Mouse (Mus musculus) midbrain, embryonic 14.5 days (tissue): ENCODE data around the gene Il34. TPM values are rescaled to one million over a fixed set of nuclear protein-coding genes. Genes with fewer than 3 reads are reported as not detected.

Source experiments
- ATAC-seq: fragments of 200-750 bp; cut with Nextera tagmentation; 2 replicates; pipeline ENCODE4 v1.8.0; 2017; ENCODE audit warnings: moderate number of reproducible peaks, moderate library complexity; ENCODE audit not compliant: low FRiP score, low TSS enrichment
- DNase-seq: peaks from one replicate; pipeline ENCODE4 v3.0.0-alpha.2; 2015
- H3K27ac ChIP-seq: fragments of 300-500 bp; sonication (generic); replicated peaks from 2 replicates; pipeline ENCODE4 v1.5.1; 2014; ENCODE audit warnings: mild to moderate bottlenecking, low read depth, low read length, moderate library complexity
- H3K27me3 ChIP-seq: fragments of 300-500 bp; sonication (generic); 2 replicates; pipeline ENCODE4 v1.6.1; 2014; ENCODE audit warnings: low read length, control low read depth, mixed read lengths; ENCODE audit not compliant: control insufficient read depth, insufficient read depth
- H3K36me3 ChIP-seq: fragments of 300-500 bp; sonication (generic); 2 replicates; pipeline ENCODE4 v1.6.1; 2014; ENCODE audit warnings: low read length, control low read depth; ENCODE audit not compliant: control insufficient read depth, insufficient read depth
- H3K4me1 ChIP-seq: fragments of 300-500 bp; sonication (generic); 2 replicates; pipeline ENCODE4 v1.6.1; 2014; ENCODE audit warnings: mild to moderate bottlenecking, antibody characterized with exemption, low read length, control low read depth; ENCODE audit not compliant: control insufficient read depth, insufficient read depth
- H3K4me2 ChIP-seq: fragments of 300-500 bp; sonication (generic); 2 replicates; pipeline ENCODE4 v1.6.1; 2014; ENCODE audit warnings: mild to moderate bottlenecking, low read length, moderate library complexity
- H3K4me3 ChIP-seq: fragments of 300-500 bp; sonication (generic); replicated peaks from 2 replicates; pipeline ENCODE4 v1.5.1; 2014; ENCODE audit warnings: low read depth, low read length
- H3K9ac ChIP-seq: fragments of 300-500 bp; sonication (generic); replicated peaks from 2 replicates; pipeline ENCODE4 v1.6.1; 2014; ENCODE audit warnings: mild to moderate bottlenecking, low read length, moderate library complexity
- H3K9me3 ChIP-seq: fragments of 300-500 bp; sonication (generic); 2 replicates; pipeline ENCODE4 v1.6.1; 2016; ENCODE audit warnings: low read length, control low read depth, mixed read lengths; ENCODE audit not compliant: control insufficient read depth
- WGBS: fragments of 180-500 bp; shearing (Covaris S2); extraction: QIAGEN DNeasy Blood & Tissue Kit; methylation state at CpG from one replicate; pipeline ENCODE4 v1.1.7; 2014; 5-methylcytosine and 5-hydroxymethylcytosine counted together
- polyA plus RNA-seq: library from polyadenylated mRNA; unstranded; fragments of >200 nt; fragmentation: Nextera tagmentation; extraction: Ambion mirVana; gene quantifications from 2 replicates; pipeline ENCODE4 v1.2.1, GENCODE M21; 2014

The Il34 gene
- polyA plus RNA-seq, 1 experiment from 2014 or later = 3.9 TPM

- Histone ChIP-seq H3K4me3 (no peak overlapping the region), H3K27me3 (no peaks in the 10 kb centered on the region), H3K9ac (peak overlapping the region; percentile 31), H3K4me2 (0 out of 2 replicates have a peak overlapping the region, but pooled peaks have one; percentile 92), H3K4me1 (peaks cover 47% of the 10 kb centered on the region), H3K9me3 (no peaks in the 10 kb centered on the region), H3K27ac (0 out of 2 replicates have a peak overlapping the region, but pooled peaks have one; percentile 32), H3K36me3 (peaks cover 38% of the 10 kb centered on the region)
- no peak for ATAC-seq
- DNase-seq = no peak
- 85% methylated on average over 3 of the region's 3 CpGs for WGBS
Measured at GRCm38 (mm10) chr8:110724493-110724892, 81.2 kb downstream of the Il34 start.

GRCm38 (mm10) chr8:110722414-110723011 lies 83.2 kb downstream of the Il34 start:
- peak overlapping the region; percentile 66 for H3K4me3 ChIP-seq
- peak overlapping the region; percentile 96 for H3K9ac ChIP-seq
- H3K9me3 ChIP-seq = no peaks in the 10 kb centered on the region
- ATAC-seq = no peak
- H3K4me2 ChIP-seq = peak overlapping the region; percentile 92
- peak overlapping the region; percentile 95 for H3K27ac ChIP-seq
- peaks cover 18% of the 10 kb centered on the region for H3K36me3 ChIP-seq
- 43% methylated on average over 11 of the region's 11 CpGs for WGBS
- H3K27me3 ChIP-seq = no peaks in the 10 kb centered on the region
- peaks cover 49% of the 10 kb centered on the region for H3K4me1 ChIP-seq
- DNase-seq = no peak

GRCm38 (mm10) chr8:110721606-110722413 lies 83.9 kb downstream of the Il34 start:
- WGBS = under 1% methylated on average over 44 of the region's 59 CpGs
- H3K4me3 ChIP-seq = peak overlapping the region; percentile 66
- H3K4me2 ChIP-seq = peak overlapping the region; percentile 92
- H3K9me3 ChIP-seq = no peaks in the 10 kb centered on the region
- H3K36me3 ChIP-seq = peaks cover 11% of the 10 kb centered on the region; the same call in 1 of the 2 replicates
- peaks cover 46% of the 10 kb centered on the region for H3K4me1 ChIP-seq
- peak overlapping the region; percentile 95 for H3K27ac ChIP-seq
- peak overlapping the region; percentile 96 for H3K9ac ChIP-seq
- no peaks in the 10 kb centered on the region for H3K27me3 ChIP-seq
- ATAC-seq (peak; percentile 76), DNase-seq (peak; percentile 71)

- ATAC-seq (peak; percentile 77), DNase-seq (peak; percentile 93)
- peaks cover 3% of the 10 kb centered on the region; the same call in 1 of the 2 replicates for H3K36me3 ChIP-seq
- peak within 1 kb of the TSS; percentile 95 for H3K27ac ChIP-seq
- peak within 1 kb of the TSS; percentile 66 for H3K4me3 ChIP-seq
- peaks cover 50% of the 10 kb centered on the region for H3K4me1 ChIP-seq
- WGBS = 3% methylated on average over 75 of the region's 75 CpGs
- no peaks in the 10 kb centered on the region for H3K27me3 ChIP-seq
- peak within 1 kb of the TSS; percentile 96 for H3K9ac ChIP-seq
- no peaks in the 10 kb centered on the region for H3K9me3 ChIP-seq
- H3K4me2 ChIP-seq = peak within 1 kb of the TSS; percentile 92
Measured at GRCm38 (mm10) chr8:110720685-110721598, 84.8 kb downstream of the Il34 start, which contains the start of gene Mtss1l. Gene Mtss1l (plus strand): TSS chr8:110721476.

DNA sequence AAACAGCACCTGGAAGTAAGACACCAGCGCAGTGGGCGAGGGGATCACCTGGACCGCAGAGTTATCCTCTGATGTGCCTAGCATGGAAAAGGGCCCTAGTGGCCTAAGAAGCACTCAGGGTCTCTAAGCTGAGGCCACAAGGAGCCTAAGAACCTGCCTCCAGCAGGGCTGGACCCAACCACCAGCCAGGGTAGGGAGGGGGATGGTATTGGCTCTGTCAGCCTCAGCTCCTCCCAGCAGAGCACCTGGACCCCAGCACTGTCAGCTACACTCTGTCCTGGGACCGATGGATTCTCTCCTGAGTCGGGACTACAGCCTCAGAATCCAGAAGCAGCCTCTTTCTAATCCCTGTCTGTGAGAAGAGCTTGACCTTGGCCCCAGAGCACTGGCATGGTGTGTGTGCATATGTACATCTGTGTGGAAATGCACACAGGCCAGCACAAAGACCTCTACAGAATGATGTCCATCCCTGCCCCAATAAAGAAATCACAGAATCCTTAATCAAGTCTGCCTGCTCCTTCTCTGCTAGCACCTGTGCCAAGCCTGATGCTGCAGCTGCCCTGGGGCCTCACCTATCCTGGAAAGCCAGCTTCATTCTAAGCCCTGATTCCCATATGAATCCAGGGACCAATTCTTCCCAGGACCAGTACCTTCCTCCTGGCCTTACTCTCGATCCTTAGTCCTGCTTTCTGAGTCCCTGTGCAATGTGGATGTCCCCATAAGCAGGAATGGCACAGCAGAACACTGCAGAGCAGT lies 85.6 kb downstream of the Il34 start:
- H3K4me1 ChIP-seq = peaks cover 52% of the 10 kb centered on the region
- H3K36me3 ChIP-seq = peaks cover 6% of the 10 kb centered on the region; the same call in 1 of the 2 replicates

GRCm38 (mm10) chr8:110718969-110719670 lies 86.6 kb downstream of the Il34 start:
- Histone ChIP-seq H3K27me3 (no peaks in the 10 kb centered on the region), H3K4me2 (no peak overlapping the region), H3K4me3 (no peak overlapping the region), H3K9me3 (no peaks in the 10 kb centered on the region), H3K27ac (no peak overlapping the region), H3K9ac (no peak overlapping the region; the same call in 1 of the 2 replicates), H3K36me3 (peaks cover 14% of the 10 kb centered on the region), H3K4me1 (peaks cover 55% of the 10 kb centered on the region)
- 54% methylated on average over 12 of the region's 12 CpGs for WGBS
- DNase-seq = peak; percentile 44
- ATAC-seq = no peak

More for the DNA sequence above, 85.6 kb downstream of the Il34 start:
- Histone ChIP-seq H3K4me2 (peak overlapping the region; percentile 92), H3K9ac (peak overlapping the region; percentile 96; the same call in 1 of the 2 replicates), H3K27me3 (no peaks in the 10 kb centered on the region), H3K27ac (peak overlapping the region; percentile 95), H3K9me3 (no peaks in the 10 kb centered on the region), H3K4me3 (peak overlapping the region; percentile 66)
- 50% methylated on average over 6 of the region's 6 CpGs for WGBS
- no peak for ATAC-seq
- no peak for DNase-seq

DNA sequence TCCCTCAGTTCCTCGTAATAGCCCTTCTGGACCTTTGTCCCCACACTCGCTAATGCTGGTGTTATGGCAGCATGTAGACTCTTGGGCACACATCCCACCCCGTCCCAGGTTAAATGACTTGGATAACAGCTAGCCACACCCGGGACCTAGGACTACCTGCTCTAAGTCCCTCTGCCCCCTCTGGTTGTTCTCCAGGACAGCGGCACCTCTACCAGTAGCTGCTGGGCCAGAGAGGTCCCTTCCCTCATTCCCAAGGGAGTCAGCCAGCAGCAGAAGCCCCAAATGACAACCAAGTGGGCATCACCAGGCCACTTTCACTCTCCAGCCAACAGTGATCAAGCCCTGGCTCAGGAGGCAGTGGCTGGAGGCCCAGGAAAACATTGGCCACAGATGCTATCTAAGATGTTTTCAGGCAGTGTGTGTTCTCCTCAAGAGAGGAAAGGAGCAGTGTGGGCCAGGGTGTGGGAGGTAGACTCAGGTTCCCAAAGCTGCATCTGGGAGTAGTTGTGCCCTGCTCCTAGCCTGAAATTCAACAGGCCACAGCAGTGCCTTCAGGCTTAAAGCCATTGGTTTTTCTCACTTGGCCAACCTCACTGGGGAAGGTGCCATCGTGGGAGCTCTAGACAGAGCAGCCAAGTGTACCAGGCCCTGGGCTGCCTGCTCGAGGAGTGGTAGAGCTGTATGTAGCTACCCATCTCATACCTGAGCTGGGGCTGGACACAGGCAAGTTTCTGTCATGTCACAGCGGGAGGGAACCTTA lies 87.3 kb downstream of the Il34 start:
- Histone ChIP-seq H3K4me1 (peaks cover 50% of the 10 kb centered on the region), H3K9me3 (no peaks in the 10 kb centered on the region), H3K27me3 (no peaks in the 10 kb centered on the region), H3K36me3 (peaks cover 19% of the 10 kb centered on the region), H3K4me2 (no peak overlapping the region), H3K9ac (no peak overlapping the region), H3K27ac (no peak overlapping the region), H3K4me3 (no peak overlapping the region)
- DNase-seq (no peak), ATAC-seq (no peak)
- WGBS = 89% methylated on average over 8 of the region's 8 CpGs
